Comparison of ENCODE assay signal across 28 mouse cellular contexts in genomic region chr6:54891384-54891783, GRCm38 (mm10).
"Had no signal": no experiment of that assay in that cellular context is flagged by ENCODE, and none has a peak within 500 bp of the region (broad histone marks: within the 10 kb centered on the region; RNA-seq: fewer than 3 reads in every experiment).

No protein-coding gene starts in this region.

- H3K9ac ChIP-seq: heart, embryonic 13.5 days; heart, embryonic 15.5 days; hindbrain, embryonic 13.5 days; hindbrain, embryonic 15.5 days; kidney, embryonic 15.5 days; limb, embryonic 12.5 days; liver, embryonic 13.5 days; liver, embryonic 15.5 days; liver, postnatal 0 days had no signal

- DNase-seq: gastrocnemius, postnatal 14 days; gastrocnemius, postnatal 36 days; heart, adult 2 months; heart, postnatal 14 days; heart, postnatal 36 days; kidney, adult 11 months; kidney, adult 2 months; kidney, adult 9 months; kidney, postnatal 14 days; kidney, postnatal 36 days; liver; liver, embryonic 13.5 days; liver, postnatal 0 days had no signal

- H3K4me3 ChIP-seq: heart, adult 2 months; heart, embryonic 13.5 days; heart, embryonic 15.5 days; hindbrain, embryonic 13.5 days; hindbrain, embryonic 15.5 days; kidney, embryonic 15.5 days; layer of hippocampus, adult 2 months; left cerebral cortex, adult 2 months; limb, embryonic 10.5 days; limb, embryonic 12.5 days; liver, embryonic 13.5 days; liver, embryonic 15.5 days had no signal

- H3K4me1 ChIP-seq: heart, embryonic 15.5 days; hindbrain, embryonic 15.5 days; kidney, embryonic 15.5 days; liver, embryonic 13.5 days; liver, embryonic 15.5 days had no signal

- H3K27ac ChIP-seq: heart, adult 2 months; heart, embryonic 13.5 days; heart, embryonic 15.5 days; hindbrain, embryonic 13.5 days; hindbrain, embryonic 15.5 days; hindbrain, postnatal 0 days; kidney, embryonic 15.5 days; kidney, postnatal 0 days; layer of hippocampus, adult 2 months; left cerebral cortex, adult 2 months; limb, embryonic 10.5 days; limb, embryonic 12.5 days; liver, embryonic 13.5 days; liver, embryonic 15.5 days had no signal

- H3K9me3 ChIP-seq: heart, embryonic 13.5 days; heart, embryonic 15.5 days; hindbrain, embryonic 13.5 days; hindbrain, embryonic 15.5 days; kidney, embryonic 15.5 days; limb, embryonic 10.5 days; limb, embryonic 12.5 days; liver, embryonic 13.5 days; liver, embryonic 15.5 days had no signal

- H3K4me2 ChIP-seq: heart, embryonic 11.5 days; heart, embryonic 13.5 days; heart, embryonic 15.5 days; hindbrain, embryonic 13.5 days; hindbrain, embryonic 15.5 days; kidney, embryonic 15.5 days; limb, embryonic 12.5 days; liver, embryonic 11.5 days; liver, embryonic 13.5 days; liver, embryonic 15.5 days had no signal

- H3K27me3 ChIP-seq: heart, embryonic 13.5 days; heart, embryonic 15.5 days; hindbrain, embryonic 13.5 days; hindbrain, embryonic 15.5 days; kidney, embryonic 15.5 days; limb, embryonic 12.5 days; liver, embryonic 13.5 days; liver, embryonic 15.5 days had no signal

- ATAC-seq: hindbrain, postnatal 0 days; intestine, embryonic 16.5 days; liver, postnatal 0 days had no signal

- H3K36me3 ChIP-seq: heart, embryonic 15.5 days; hindbrain, embryonic 13.5 days; hindbrain, embryonic 15.5 days; limb, embryonic 10.5 days; liver, embryonic 13.5 days had no signal
